Mouse (Mus musculus) midbrain, embryonic 13.5 days (tissue): Measurements from ENCODE around the gene C130032M10Rik. TPM values are rescaled to one million over a fixed set of nuclear protein-coding genes. Genes with fewer than 3 reads are reported as not detected.
A peak's percentile ranks its signal among the peaks of the same experiment; 100 is the strongest.

ENCODE experiments used
- ATAC-seq: fragments of 200-750 bp; cut with Nextera tagmentation; 2 replicates; pipeline ENCODE4 v1.8.0; 2017; ENCODE audit warnings: mild to moderate bottlenecking, moderate TSS enrichment, moderate library complexity
- H3K27ac ChIP-seq: fragments of 300-500 bp; sonication (generic); 2 replicates; pipeline ENCODE4 v1.5.1; 2015; ENCODE audit warnings: inconsistent platforms, mild to moderate bottlenecking, moderate library complexity
- H3K27me3 ChIP-seq: fragments of 300-500 bp; sonication (generic); 2 replicates; pipeline ENCODE4 v1.6.1; 2015; ENCODE audit warnings: mild to moderate bottlenecking, inconsistent platforms
- H3K36me3 ChIP-seq: fragments of 300-500 bp; sonication (generic); 2 replicates; pipeline ENCODE4 v1.6.1; 2015; ENCODE audit warnings: mild to moderate bottlenecking, inconsistent platforms
- H3K4me1 ChIP-seq: fragments of 300-500 bp; sonication (generic); replicated peaks from 2 replicates; pipeline ENCODE4 v1.6.1; 2015; ENCODE audit warnings: inconsistent platforms
- H3K4me2 ChIP-seq: fragments of 300-500 bp; sonication (generic); replicated peaks from 2 replicates; pipeline ENCODE4 v1.6.1; 2015; ENCODE audit warnings: moderate library complexity, mild to moderate bottlenecking, inconsistent platforms
- H3K4me3 ChIP-seq: fragments of 300-500 bp; sonication (generic); replicated peaks from 2 replicates; pipeline ENCODE4 v1.5.1; 2015; ENCODE audit warnings: mild to moderate bottlenecking, inconsistent platforms
- H3K9ac ChIP-seq: fragments of 300-500 bp; sonication (generic); replicated peaks from 2 replicates; pipeline ENCODE4 v1.6.1; 2015; ENCODE audit warnings: mild to moderate bottlenecking, inconsistent platforms
- H3K9me3 ChIP-seq: fragments of 300-500 bp; sonication (generic); 2 replicates; pipeline ENCODE4 v1.6.1; 2016; ENCODE audit warnings: mild to moderate bottlenecking, inconsistent platforms
- WGBS: fragments of 180-500 bp; shearing (Covaris S2); methylation state at CpG from one replicate; pipeline ENCODE4 v1.1.7; 2015; 5-methylcytosine and 5-hydroxymethylcytosine counted together
- polyA plus RNA-seq: library from polyadenylated mRNA; unstranded; fragments of >200 nt; fragmentation: Nextera tagmentation; extraction: Ambion mirVana; gene quantifications from 2 replicates; pipeline ENCODE4 v1.2.1, GENCODE M21; 2015

C130032M10Rik gene
- polyA plus RNA-seq, 1 experiment from 2014 or later: not detected

- 52% methylated on average over 5 of the region's 5 CpGs for WGBS
- peak; percentile 67 for ATAC-seq
Measured at GRCm38 (mm10) chr9:114554355-114554979, 39.0 kb downstream of the C130032M10Rik start.

GRCm38 (mm10) chr9:114556276-114556855, 40.9 kb downstream of the C130032M10Rik start:
- no peaks in the 10 kb centered on the region for H3K36me3 ChIP-seq
- WGBS: 34% methylated on average over 10 of the region's 10 CpGs
- ATAC-seq: no peak
- H3K27me3 ChIP-seq: peaks cover 34% of the 10 kb centered on the region
- no peak overlapping the region for H3K4me2 ChIP-seq
- no peak overlapping the region for H3K27ac ChIP-seq
- peaks cover 19% of the 10 kb centered on the region for H3K4me1 ChIP-seq
- H3K9me3 ChIP-seq: no peaks in the 10 kb centered on the region
- no peak overlapping the region for H3K4me3 ChIP-seq
- no peak overlapping the region for H3K9ac ChIP-seq

More at GRCm38 (mm10) chr9:114554355-114554979, 39.0 kb downstream of the C130032M10Rik start:
- H3K27ac ChIP-seq: no peak overlapping the region
- H3K27me3 ChIP-seq: peaks cover 17% of the 10 kb centered on the region
- no peak overlapping the region for H3K9ac ChIP-seq
- no peaks in the 10 kb centered on the region for H3K9me3 ChIP-seq
- H3K36me3 ChIP-seq: no peaks in the 10 kb centered on the region
- H3K4me3 ChIP-seq: no peak overlapping the region
- peaks cover 14% of the 10 kb centered on the region for H3K4me1 ChIP-seq
- H3K4me2 ChIP-seq: no peak overlapping the region

- no peak for ATAC-seq
- Histone ChIP-seq H3K27ac (no peak overlapping the region), H3K9ac (no peak overlapping the region), H3K9me3 (no peaks in the 10 kb centered on the region), H3K4me2 (no peak overlapping the region), H3K36me3 (no peaks in the 10 kb centered on the region), H3K27me3 (peaks cover 41% of the 10 kb centered on the region), H3K4me1 (peaks cover 26% of the 10 kb centered on the region), H3K4me3 (no peak overlapping the region)
- WGBS: 12% methylated on average over 7 of the region's 7 CpGs
Measured at GRCm38 (mm10) chr9:114557086-114557485, 41.6 kb downstream of the C130032M10Rik start.

- Histone ChIP-seq H3K9ac (no peak overlapping the region), H3K36me3 (no peaks in the 10 kb centered on the region), H3K4me1 (peaks cover 39% of the 10 kb centered on the region), H3K4me2 (no peak overlapping the region; the same call in 1 of the 2 replicates), H3K4me3 (no peak overlapping the region), H3K27me3 (peaks cover 68% of the 10 kb centered on the region), H3K9me3 (no peaks in the 10 kb centered on the region), H3K27ac (no peak overlapping the region)
- WGBS: 14% methylated on average over 7 of the region's 7 CpGs
- ATAC-seq: no peak
Measured at GRCm38 (mm10) chr9:114560141-114560540, 44.6 kb downstream of the C130032M10Rik start.

- Histone ChIP-seq H3K9me3 (no peaks in the 10 kb centered on the region), H3K4me1 (peaks cover 39% of the 10 kb centered on the region), H3K4me2 (peak overlapping the region; percentile 86), H3K27ac (no peak overlapping the region), H3K27me3 (peaks cover 70% of the 10 kb centered on the region), H3K9ac (no peak overlapping the region), H3K4me3 (peak overlapping the region; percentile 63), H3K36me3 (no peaks in the 10 kb centered on the region)
- WGBS: under 1% methylated on average over 36 of the region's 36 CpGs
- no peak for ATAC-seq
Measured at GRCm38 (mm10) chr9:114560771-114561670, 45.5 kb downstream of the C130032M10Rik start.

GRCm38 (mm10) chr9:114561671-114561971, 46.1 kb downstream of the C130032M10Rik start:
- WGBS: 2% methylated on average over 12 of the region's 12 CpGs
- H3K9me3 ChIP-seq: no peaks in the 10 kb centered on the region
- peak overlapping the region; percentile 86 for H3K4me2 ChIP-seq

GRCm38 (mm10) chr9:114562031-114562918, 46.8 kb downstream of the C130032M10Rik start:
- peaks cover 39% of the 10 kb centered on the region for H3K4me1 ChIP-seq
- peak overlapping the region; percentile 63 for H3K4me3 ChIP-seq
- no peaks in the 10 kb centered on the region for H3K9me3 ChIP-seq
- no peaks in the 10 kb centered on the region for H3K36me3 ChIP-seq
- peak; percentile 29; the same call in 1 of the 2 replicates for ATAC-seq
- H3K27ac ChIP-seq: no peak overlapping the region
- WGBS: under 1% methylated on average over 83 of the region's 101 CpGs
- H3K4me2 ChIP-seq: peak overlapping the region; percentile 86
- H3K9ac ChIP-seq: peak overlapping the region; percentile 70
- peaks cover 70% of the 10 kb centered on the region for H3K27me3 ChIP-seq

More at GRCm38 (mm10) chr9:114561671-114561971, 46.1 kb downstream of the C130032M10Rik start:
- peaks cover 70% of the 10 kb centered on the region for H3K27me3 ChIP-seq
- no peak overlapping the region for H3K9ac ChIP-seq
- peaks cover 39% of the 10 kb centered on the region for H3K4me1 ChIP-seq
- H3K27ac ChIP-seq: no peak overlapping the region
- peak overlapping the region; percentile 63 for H3K4me3 ChIP-seq
- H3K36me3 ChIP-seq: no peaks in the 10 kb centered on the region
- ATAC-seq: no peak

GRCm38 (mm10) chr9:114562919-114563751, 47.6 kb downstream of the C130032M10Rik start:
- Histone ChIP-seq H3K9me3 (no peaks in the 10 kb centered on the region), H3K9ac (peak overlapping the region; percentile 70), H3K27ac (peak overlapping the region; percentile 65; the same call in 1 of the 2 replicates), H3K4me2 (peak overlapping the region; percentile 86), H3K36me3 (no peaks in the 10 kb centered on the region), H3K4me1 (peaks cover 39% of the 10 kb centered on the region), H3K27me3 (peaks cover 69% of the 10 kb centered on the region), H3K4me3 (peak overlapping the region; percentile 63)
- WGBS: under 1% methylated on average over 122 of the region's 122 CpGs
- ATAC-seq: peak; percentile 64

- Histone ChIP-seq H3K27me3 (peaks cover 60% of the 10 kb centered on the region), H3K9me3 (no peaks in the 10 kb centered on the region), H3K4me2 (peak within 1 kb of the TSS; percentile 86), H3K27ac (peak within 1 kb of the TSS; percentile 65), H3K9ac (peak within 1 kb of the TSS; percentile 70), H3K4me3 (peak within 1 kb of the TSS; percentile 63), H3K36me3 (no peaks in the 10 kb centered on the region), H3K4me1 (peaks cover 39% of the 10 kb centered on the region)
- ATAC-seq: peak; percentile 71
- WGBS: under 1% methylated on average over 88 of the region's 91 CpGs
Measured at GRCm38 (mm10) chr9:114563761-114564606, 48.5 kb downstream of the C130032M10Rik start, which contains the start of gene Trim71. Gene Trim71, minus strand, starts transcription at chr9:114564369.

GRCm38 (mm10) chr9:114564667-114565066, 49.2 kb downstream of the C130032M10Rik start:
- H3K4me2 ChIP-seq: peak overlapping the region; percentile 86

More at GRCm38 (mm10) chr9:114564667-114565066, 49.2 kb downstream of the C130032M10Rik start:
- Histone ChIP-seq H3K27me3 (peaks cover 53% of the 10 kb centered on the region), H3K9ac (peak overlapping the region; percentile 70), H3K4me1 (peaks cover 39% of the 10 kb centered on the region), H3K27ac (no peak overlapping the region), H3K9me3 (no peaks in the 10 kb centered on the region), H3K36me3 (no peaks in the 10 kb centered on the region), H3K4me3 (peak overlapping the region; percentile 63)
- WGBS: 2% methylated on average over 10 of the region's 10 CpGs
- ATAC-seq: no peak
